Mouse (Mus musculus) heart, adult 8-10 months (tissue): ENCODE measurements around the gene Frzb. TPM values are rescaled to one million over a fixed set of nuclear protein-coding genes. Genes with fewer than 3 reads are reported as not detected.
"Not testable (repeated sequence)": the region's sequence is repeated elsewhere in the genome, so short reads cannot be mapped to it uniquely, and the experiment has no call there.

ENCODE experiments used
- DNase-seq: peaks from one replicate; pipeline ENCODE4 v3.0.0; 2022; ENCODE audit warnings: low spot score
- total RNA-seq, 4 experiments: library from RNA; stranded (reverse); gene quantifications; 2 replicates each; pipeline ENCODE4 v1.2.4; 2022

Gene Frzb
- total RNA-seq: 1 to 10 TPM; 3.1 to 7.0 (median 4.3) TPM

DNA sequence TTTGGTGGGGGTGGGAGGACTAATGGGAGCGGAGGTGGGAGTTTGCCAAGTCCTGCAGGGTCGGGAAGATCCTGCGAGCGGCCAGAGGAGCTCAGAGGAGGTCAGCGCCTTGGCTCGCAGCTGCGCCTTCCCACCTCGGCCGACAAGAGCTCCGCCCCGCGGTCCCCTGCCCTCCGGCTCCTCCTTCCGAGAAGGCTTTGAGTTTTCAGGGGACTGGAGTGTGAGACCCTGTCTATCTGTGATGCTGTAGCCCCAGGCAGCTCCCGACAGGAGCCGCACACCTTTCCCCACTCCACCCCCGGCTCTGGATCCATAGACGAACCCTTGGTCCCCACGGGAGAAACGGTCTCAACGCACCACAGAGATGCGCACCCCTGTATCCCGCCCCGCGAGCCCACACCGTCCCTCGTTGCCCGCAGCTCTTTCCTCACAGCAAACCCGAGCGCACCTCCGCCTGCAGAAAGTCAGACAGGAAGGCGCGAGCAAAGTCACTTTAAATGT, at the start of gene Frzb:
TSS of gene Frzb (minus strand) at position 335 of the 501 bp plus-strand sequence.
- no peak for DNase-seq

DNA sequence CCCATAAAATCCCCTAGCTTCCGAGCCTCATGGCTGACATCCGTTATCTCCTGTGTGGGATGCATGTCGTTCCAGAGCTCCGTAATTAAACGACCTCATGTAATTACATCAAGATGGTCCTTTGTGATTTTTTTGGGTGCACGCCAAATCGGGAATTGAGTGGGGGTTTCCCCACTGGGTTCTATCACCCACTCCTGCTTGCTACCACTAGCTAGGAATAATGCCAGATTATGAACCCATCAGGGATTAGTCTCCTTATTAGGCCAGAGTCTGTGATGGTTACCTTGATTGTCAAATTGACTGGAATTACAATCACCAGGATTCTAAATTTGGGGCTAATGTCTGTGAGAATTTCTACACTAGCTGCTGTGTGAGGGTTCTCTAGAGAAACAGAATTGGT, 47.9 kb upstream of the Frzb start:
- not testable (repeated sequence) for DNase-seq

DNA sequence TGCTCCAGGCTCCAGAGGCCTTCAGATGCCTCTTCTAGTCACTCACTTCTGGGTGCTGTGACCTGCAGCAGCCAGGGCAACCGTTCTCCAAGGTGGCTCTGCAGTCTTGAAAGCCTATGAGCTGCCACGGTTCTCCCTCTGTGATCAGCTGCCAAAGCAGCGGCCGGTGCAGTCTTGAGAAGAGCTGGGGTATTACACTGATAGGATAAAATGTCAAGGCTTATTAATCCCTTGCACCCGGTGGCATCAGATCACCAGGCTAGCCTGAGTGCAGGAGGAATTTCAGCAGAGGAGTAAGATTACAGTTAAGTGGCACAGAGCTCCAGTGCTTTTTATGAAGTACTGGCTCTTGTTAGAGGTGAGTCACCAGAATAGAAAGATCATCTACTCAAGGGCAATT, 39.4 kb upstream of the Frzb start:
- DNase-seq: no peak

DNA sequence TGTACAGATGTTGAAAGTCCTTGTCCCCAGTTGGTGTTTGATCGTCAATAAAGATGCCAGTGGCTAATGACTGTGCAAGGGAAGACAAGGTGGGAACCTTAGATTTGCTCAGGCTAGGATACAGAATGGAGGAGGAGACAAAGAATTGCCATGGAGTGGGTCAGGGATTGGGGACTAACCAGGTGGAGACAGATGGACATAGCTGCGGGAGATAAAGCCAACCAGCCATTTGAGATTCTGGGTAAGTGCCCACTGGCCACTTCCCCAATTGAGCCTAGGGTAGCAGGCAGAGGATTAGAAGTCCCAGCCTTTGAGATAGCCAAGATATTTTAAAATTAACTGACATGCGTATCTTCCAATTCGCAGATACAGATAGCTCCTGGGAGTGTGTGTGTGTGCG, 37.5 kb upstream of the Frzb start:
- no peak for DNase-seq

DNA sequence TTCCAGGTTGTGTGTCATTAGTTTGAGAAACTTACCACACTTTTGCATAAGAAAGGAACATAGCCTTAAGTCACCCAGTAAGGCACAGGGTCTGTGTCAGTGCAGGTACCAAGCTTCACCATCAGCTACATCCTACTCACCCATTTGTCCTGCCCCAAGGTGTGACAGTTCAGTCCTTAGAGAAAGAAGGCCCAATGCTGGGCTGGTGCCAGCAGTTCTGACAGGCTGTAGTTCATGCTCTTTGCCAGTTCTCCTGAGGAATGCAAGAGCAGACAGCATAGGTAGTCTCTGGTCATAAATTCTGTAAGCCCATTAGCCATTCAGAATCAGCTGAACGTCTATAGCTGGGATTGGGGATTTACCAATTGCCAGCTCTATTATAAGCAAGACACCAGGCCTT, 28.4 kb upstream of the Frzb start:
- no peak for DNase-seq

DNA sequence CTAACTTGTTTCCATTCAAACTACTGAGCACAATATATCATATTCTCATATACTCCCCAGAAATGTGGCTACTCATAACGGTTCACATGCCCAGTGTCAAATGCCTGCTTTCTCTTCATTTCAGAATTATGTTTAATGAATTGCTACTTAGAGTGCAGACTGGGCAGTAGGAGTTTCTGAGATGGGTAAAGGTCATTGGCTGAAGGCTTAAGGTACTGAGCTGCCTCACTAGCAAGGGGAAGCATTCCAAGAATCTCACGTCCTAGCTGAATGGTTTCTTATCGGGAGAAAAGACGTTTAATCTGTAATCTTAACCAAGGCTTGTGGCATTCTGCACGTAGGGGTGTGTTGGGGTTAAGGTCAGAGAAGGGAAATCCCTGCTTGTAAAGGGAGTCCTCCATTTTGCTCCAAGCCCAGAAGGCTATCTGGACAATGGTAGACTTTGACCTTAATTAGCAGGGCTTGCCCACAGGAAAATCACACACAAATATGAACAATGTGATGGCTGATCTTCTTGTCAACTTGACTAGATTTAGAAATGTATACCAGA, 26.9 kb upstream of the Frzb start:
- DNase-seq: no peak

DNA sequence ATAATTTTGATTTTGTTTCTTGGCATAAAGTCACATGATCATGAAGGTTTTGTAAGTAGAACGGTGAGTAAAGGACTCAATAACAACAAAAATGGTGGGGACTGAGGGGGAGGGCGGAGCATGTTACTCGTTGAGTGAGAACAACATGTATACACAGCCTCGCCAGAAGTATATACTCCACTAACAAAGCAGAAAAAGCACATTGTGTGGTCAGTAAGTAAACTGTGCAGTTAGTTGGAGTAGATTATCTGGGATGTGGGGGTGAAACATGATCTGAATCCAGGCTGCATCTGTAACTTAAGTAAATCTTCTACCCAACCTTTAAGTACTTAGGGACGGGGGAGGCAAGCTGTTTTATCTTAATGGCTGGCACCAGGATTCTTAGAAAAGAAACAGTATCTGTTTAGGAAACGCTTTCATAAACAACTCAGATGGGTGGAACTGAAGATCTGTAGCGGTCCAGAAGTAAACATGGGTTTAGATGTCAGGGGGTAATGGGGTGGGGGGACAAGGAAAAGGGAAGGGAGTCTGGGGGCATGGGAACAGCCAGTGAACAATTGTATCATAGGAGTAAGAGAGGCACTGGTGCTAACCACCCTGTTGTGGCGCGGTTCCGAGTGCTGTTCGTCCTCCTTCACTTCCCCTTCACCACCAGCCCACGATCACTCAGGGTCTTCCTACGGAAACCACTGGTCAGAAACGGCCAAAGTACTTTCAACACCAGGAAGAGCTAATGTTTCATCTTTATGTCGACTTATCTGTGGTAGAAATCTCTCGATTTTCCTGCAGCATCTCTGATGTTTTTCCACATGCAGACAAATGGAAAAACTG, 18.8 kb upstream of the Frzb start:
- DNase-seq: no peak

DNA sequence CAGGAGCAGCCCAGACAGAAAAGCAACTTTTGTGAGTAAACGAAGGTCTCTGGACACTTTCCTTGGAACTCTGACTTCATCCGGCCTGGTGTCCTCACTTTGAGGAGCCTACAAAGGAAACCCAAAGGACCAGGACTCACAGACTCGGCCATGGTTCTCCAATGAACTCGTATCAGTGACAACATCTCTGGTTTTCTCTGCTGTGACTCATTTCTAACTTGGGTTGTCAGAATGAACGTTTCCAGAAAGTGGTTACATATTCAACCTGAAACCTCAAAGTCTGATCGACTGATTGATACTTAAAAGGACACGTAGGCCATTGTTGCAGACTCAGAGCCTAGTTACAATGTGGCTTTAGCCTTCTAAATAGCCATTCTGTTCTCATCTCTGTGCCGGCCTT, 14.4 kb upstream of the Frzb start:
- DNase-seq: no peak

DNA sequence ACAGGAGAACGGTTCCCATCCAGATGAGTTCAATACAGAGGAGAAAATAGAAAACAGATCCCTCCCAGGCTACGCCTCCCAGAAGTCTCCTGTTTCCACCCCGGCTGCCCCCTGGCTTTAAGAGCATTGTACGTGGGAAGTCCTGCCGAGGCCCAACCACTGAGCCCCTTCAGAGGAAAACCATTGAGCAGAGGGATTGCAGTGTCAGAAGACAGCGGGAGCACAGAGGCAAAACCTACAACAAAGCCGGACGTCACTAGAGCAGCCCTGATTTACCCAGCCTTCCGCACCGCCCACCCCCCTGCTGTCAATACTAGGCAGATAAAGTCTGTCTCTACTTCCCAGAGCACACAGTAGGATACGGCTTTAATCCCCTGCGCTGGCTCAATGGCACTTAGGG, 806 bp upstream of the Frzb start:
- DNase-seq: no peak

DNA sequence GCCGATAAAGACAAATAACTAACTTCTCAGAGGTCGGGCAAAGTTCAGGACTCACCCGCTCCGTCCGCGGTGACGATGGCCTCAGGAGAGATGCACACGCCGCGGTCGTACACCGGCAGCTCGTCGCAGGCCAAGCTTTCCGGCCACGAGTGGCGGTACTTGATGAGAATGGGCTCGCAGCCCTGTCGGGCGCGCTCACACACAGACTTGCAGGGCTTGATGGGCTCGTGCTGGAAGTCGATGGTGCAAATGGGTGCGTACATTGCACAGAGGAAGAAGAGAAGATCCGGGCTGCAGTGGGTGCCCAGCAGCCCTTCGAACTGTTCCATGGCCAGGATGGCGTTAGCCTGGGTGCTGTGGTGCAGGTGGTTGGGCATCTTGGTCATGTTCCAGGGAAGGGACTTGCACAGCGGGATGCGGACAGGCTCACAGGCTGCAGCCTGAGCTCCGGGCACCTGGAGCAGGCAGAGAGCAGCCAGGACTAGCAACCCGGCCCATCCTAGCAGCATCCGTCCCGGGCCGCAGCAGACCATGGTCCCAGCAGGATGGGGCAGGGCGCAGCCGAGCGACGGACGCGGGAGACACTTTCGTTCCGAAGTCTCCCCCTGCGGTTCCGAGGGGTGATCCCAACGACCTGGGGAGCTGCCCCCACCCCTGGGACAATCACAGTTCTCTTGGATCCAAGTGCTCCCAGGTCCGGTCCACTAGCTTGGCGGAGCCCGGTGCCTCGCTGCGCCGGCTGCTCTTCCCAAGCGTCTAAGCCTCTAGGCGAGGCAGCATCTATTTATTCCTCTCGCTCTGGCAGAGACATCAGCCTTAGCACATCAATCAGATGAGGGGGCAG, 895 bp downstream of the Frzb start:
- DNase-seq: no peak

DNA sequence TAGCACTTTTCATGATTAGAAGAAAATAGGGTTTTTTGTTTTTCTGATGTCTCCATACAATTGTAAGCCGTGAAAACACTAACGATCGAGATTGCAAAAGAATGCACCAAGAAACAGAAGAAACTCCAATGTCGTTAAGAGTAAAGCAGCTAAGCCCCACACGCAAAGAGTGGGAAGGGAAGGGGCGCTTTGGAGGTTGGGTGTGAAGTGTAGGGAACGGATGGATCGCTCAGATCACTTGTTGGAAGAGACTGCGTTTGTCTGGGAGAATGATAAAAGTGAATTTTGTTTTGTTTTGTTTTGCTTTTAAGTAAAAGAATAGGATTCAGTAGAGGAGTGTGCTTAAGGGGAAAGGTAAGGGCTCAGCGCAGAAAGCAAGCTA, 1.5 kb downstream of the Frzb start:
- no peak for DNase-seq

DNA sequence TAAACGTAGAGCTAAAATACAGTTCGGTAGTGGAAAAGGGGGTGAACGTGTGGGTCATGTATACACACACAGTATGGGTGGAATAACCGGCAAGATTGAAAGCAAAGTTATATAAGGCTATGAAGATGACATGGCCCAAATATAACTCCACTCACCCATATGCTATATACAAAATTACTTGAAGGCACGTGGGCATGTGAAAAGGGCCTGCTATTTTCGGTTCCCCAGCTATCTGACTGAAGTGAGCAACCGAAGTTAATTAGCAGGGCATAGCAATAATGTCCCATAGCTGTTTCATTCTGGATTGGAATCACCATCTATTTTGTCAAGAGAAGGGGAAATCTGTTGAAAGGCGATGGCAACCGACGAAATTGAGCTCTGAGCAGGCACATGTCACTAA, 1.9 kb downstream of the Frzb start:
- no peak for DNase-seq

DNA sequence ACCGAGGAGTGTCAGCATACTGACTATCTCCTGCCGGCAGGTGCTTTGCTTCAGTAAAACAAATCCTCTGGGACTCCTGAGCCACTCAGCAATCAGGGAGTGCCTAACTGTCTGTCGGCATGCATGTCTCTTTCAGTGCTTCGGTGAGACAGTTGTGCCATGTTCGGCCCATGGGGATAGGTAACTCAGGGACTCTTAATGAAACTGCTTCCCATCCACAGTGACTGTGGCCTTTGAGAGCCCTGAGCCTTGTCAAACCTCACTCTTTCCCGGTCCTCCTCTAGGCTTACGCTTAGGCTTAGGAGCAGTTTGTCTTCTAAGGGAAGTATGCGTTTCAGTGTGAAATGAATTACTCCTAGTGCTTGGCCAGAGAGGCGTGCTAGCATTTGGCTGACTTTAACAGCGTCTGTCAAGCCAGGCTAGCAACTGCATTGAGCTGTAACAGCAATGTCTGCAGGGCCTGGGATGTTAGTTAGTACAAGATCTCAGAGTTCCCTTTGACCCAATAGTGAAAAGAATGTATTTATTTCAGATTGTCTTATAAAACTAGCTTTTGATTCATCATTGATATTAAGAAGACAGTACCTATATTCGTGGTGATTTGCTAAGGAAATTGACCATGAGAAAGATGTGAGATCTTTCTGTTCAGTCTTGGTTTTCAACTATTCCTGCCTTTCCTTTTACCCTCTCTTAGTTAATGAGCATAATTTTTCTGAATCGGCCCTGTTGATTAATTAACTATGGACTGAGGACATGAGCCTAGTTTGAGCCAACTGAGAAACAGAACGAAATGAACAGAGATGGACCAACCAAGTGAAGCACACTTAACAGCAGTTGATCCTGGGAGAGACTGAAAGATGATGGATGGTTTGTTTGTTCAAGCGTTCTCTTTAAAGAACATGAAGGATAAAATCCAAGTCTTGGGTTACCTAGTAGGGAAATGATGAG, 2.7 kb downstream of the Frzb start:
- no peak for DNase-seq

DNA sequence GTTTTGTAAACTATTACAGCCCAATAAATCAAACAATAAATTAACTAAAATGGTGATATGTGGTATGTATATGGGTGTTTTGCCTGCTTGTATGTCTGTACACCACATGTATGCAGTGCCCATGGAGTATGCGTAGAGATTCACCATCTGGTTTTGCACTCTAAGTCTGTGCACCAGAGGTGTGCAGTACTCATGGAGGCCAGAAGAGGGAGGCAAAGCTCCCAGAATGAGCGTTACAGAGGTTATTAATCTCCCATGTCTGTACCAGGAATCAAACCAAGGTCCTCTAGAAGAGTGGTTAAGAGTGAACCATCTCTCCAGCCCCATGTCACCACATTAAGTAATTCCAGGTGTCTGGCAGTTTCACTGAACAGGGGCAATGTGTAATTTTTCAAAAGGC, 3.5 kb downstream of the Frzb start:
- no peak for DNase-seq

DNA sequence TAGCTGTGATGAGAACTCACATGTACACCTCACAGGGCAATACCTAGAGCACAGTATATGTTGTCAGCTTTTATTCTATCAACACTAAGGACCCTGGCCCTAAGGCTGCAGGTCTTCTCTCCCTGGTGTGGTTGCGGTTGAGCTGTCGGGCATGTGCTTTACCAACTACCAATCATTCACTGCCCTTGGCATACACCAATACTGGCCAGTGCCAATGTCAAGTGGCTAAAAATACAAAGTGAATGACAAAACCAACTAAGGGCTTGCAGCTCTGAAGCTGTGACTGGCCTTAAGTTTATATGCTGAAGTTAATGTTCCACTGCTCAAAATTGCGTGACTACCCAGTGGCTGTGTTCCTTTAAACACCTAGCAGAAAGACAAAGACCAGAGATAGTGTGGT, 6.0 kb downstream of the Frzb start:
- DNase-seq: no peak

DNA sequence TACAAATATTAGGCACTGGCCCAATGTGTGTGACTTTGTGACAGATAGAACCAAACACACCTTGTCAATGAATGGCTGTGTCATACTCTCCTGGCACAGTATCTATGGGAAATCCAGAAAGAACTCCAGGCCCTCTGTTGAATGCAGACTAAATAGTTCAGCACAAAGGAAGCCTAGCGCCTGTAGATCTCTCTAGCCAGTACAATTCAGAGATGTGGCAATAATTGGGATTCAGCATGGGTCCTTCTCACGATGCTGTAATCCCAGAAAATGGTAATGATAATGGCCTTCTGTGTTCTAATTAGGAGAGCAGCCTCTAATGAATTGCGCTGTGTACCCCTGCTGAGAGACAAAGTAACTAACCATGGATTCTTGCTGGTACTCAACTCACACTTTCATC, 8.6 kb downstream of the Frzb start:
- DNase-seq: no peak

DNA sequence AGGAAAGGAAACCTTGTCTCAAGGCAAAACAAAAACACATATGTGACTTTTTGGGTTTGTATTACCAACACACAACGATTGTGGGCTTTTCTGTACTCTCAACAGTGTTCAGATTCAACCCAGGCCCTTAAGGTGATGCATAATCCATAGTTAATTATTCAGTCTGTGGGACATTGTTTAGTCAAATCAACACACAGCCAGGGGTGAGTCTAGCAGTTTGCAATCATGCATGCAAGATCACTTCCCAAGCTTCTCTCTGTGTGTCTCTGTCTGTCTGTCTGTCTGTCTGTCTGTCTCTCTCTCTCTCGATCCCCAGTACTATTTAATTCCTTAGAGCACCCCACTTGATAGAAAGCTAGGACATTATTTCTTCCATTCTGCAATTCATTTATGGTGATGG, 10.0 kb downstream of the Frzb start:
- DNase-seq: no peak

DNA sequence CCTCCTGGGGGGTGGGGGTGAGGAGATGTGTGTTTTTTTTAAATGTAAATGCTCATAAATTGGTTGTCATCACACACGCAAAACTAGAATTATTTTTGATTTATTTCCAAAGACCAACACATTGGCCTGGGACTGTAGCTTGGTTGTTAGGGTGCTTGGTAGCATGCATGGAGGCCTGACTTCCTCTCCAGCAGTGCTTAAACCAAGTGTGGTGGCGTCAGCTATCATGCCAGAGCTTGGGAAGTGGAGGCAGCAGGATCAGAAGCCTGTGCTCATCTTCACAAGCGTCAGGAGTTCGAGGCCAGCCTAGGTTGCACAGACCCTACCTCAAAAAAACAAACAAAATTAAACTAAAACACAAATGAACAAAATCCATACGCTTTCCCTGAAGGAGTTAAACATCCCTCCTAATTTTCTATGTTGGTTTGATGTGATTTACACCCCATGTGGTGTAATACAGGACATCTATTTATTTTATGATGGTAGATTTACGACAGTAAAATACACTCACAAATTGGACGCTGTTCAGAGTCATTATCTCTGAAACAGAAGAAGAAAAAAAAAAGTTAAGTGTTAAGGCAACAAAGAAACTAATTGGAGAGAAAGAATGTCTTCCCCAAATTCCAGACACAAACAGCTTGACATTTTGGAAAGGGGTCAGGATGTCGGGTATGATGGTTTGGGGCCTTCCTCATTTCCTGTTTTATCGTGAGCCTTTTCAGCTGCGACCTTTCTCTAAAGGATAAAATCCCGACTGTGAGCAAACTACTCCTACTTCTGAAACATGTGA, 12.4 kb downstream of the Frzb start:
- no peak for DNase-seq

DNA sequence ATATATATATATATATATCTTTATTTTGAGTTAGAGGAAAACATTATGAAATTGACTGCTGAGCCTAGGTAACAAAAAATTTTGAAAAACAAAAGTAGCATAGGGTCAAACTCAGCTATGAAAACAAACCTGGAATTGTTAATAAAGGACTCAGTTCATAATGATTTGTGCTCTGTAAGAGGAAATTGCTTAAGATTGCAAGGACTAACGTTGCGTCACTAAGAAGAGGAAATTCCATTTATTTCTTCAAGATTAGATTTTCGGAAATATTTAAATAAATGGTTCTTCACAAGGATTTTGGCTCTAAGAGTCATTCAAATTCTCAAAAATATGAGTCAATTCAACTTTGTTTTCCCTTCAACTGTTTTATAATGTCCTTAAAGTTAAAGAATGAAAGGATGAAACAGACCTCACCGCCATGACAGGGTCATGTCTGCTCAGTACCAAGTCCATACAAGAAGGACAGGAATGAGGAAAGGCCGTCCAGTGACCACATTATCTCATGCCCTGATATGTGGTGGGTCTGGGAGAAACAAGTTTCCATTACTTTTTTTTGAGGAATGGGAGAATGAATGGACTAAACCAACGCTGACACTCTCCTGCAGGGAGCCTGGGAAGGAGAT, 14.1 kb downstream of the Frzb start:
- DNase-seq: no peak
